Mouse (Mus musculus): ENCODE data around the gene Ahcyl2.

- no peak for TF ChIP-seq CTCF (IDR thresholded peaks at IDR 0.05; ENCODE audit: low read depth)
- TF ChIP-seq EP300 (optimal IDR thresholded peaks at IDR 0.05): no peak
These were observed 81.0 kb downstream of the Ahcyl2 start for GRCm38 (mm10) chr6:29848808-29849207.

All from stomach, postnatal 0 days (tissue).